Mouse (Mus musculus): Measurements from ENCODE around the gene Slc22a14. TPM values are rescaled to one million over a fixed set of nuclear protein-coding genes. Genes with fewer than 3 reads are reported as not detected.

Slc22a14 gene
- polyA plus RNA-seq, 1 experiment from 2014 or later: 0.16 TPM

- Histone ChIP-seq H3K27me3 (replicated peaks; ENCODE audit: control insufficient read depth, insufficient read depth, low read length) (no peaks in the 10 kb centered on the region), H3K36me3 (ENCODE audit: control insufficient read depth, insufficient read depth, low read length) (no peaks in the 10 kb centered on the region), H3K4me1 (ENCODE audit: control insufficient read depth, insufficient read depth, low read length) (no peaks in the 10 kb centered on the region), H3K4me3 (ENCODE audit: low read length) (no peak overlapping the region), H3K4me2 (ENCODE audit: low read depth, low read length) (no peak overlapping the region), H3K27ac (ENCODE audit: low read length) (no peak overlapping the region), H3K9me3 (ENCODE audit: control insufficient read depth, low read length) (no peaks in the 10 kb centered on the region), H3K9ac (ENCODE audit: low read depth, low read length) (no peak overlapping the region)
- ATAC-seq: peak; percentile 75
- WGBS: 33% methylated on average over 11 of the region's 11 CpGs
These were observed 173.0 kb downstream of the Slc22a14 start for GRCm38 (mm10) chr9:119192202-119192990.

GRCm38 (mm10) chr9:119181241-119181728, 184.1 kb downstream of the Slc22a14 start:
- Histone ChIP-seq H3K27me3 (replicated peaks; ENCODE audit: control insufficient read depth, insufficient read depth, low read length) (no peaks in the 10 kb centered on the region), H3K4me1 (ENCODE audit: control insufficient read depth, insufficient read depth, low read length) (no peaks in the 10 kb centered on the region), H3K36me3 (ENCODE audit: control insufficient read depth, insufficient read depth, low read length) (no peaks in the 10 kb centered on the region), H3K9me3 (ENCODE audit: control insufficient read depth, low read length) (no peaks in the 10 kb centered on the region), H3K9ac (ENCODE audit: low read depth, low read length) (no peak overlapping the region), H3K27ac (ENCODE audit: low read length) (no peak overlapping the region), H3K4me2 (ENCODE audit: low read depth, low read length) (no peak overlapping the region), H3K4me3 (ENCODE audit: low read length) (no peak overlapping the region)
- WGBS: 27% methylated on average over 3 of the region's 3 CpGs
- peak; percentile 63 for ATAC-seq

GRCm38 (mm10) chr9:119179292-119179691, 186.1 kb downstream of the Slc22a14 start:
- Histone ChIP-seq H3K27me3 (replicated peaks; ENCODE audit: control insufficient read depth, insufficient read depth, low read length) (no peaks in the 10 kb centered on the region), H3K27ac (ENCODE audit: low read length) (no peak overlapping the region), H3K4me1 (ENCODE audit: control insufficient read depth, insufficient read depth, low read length) (no peaks in the 10 kb centered on the region), H3K9me3 (ENCODE audit: control insufficient read depth, low read length) (no peaks in the 10 kb centered on the region), H3K4me3 (ENCODE audit: low read length) (no peak overlapping the region), H3K9ac (ENCODE audit: low read depth, low read length) (no peak overlapping the region), H3K36me3 (ENCODE audit: control insufficient read depth, insufficient read depth, low read length) (no peaks in the 10 kb centered on the region), H3K4me2 (ENCODE audit: low read depth, low read length) (no peak overlapping the region)
- 90% methylated on average over 11 of the region's 11 CpGs for WGBS
- ATAC-seq: no peak

- no peak for ATAC-seq
- H3K9ac ChIP-seq (ENCODE audit: low read depth, low read length): no peak overlapping the region
- no peaks in the 10 kb centered on the region for H3K36me3 ChIP-seq (ENCODE audit: control insufficient read depth, insufficient read depth, low read length)
- H3K27me3 ChIP-seq (replicated peaks; ENCODE audit: control insufficient read depth, insufficient read depth, low read length): no peaks in the 10 kb centered on the region
- H3K27ac ChIP-seq (ENCODE audit: low read length): no peak overlapping the region
- H3K4me2 ChIP-seq (ENCODE audit: low read depth, low read length): no peak overlapping the region
- H3K9me3 ChIP-seq (ENCODE audit: control insufficient read depth, low read length): no peaks in the 10 kb centered on the region
- WGBS: 88% methylated on average over 2 of the region's 2 CpGs
- H3K4me1 ChIP-seq (ENCODE audit: control insufficient read depth, insufficient read depth, low read length): no peaks in the 10 kb centered on the region
- no peak overlapping the region for H3K4me3 ChIP-seq (ENCODE audit: low read length)
These were observed 197.7 kb downstream of the Slc22a14 start for GRCm38 (mm10) chr9:119167608-119168007.

- peak; percentile 79 for ATAC-seq
- H3K27ac ChIP-seq (ENCODE audit: low read length): no peak overlapping the region
These were observed 199.8 kb downstream of the Slc22a14 start for GRCm38 (mm10) chr9:119165548-119165947.

GRCm38 (mm10) chr9:119164743-119165142, 200.6 kb downstream of the Slc22a14 start:
- Histone ChIP-seq H3K4me2 (ENCODE audit: low read depth, low read length) (no peak overlapping the region), H3K36me3 (ENCODE audit: control insufficient read depth, insufficient read depth, low read length) (no peaks in the 10 kb centered on the region), H3K27me3 (replicated peaks; ENCODE audit: control insufficient read depth, insufficient read depth, low read length) (no peaks in the 10 kb centered on the region), H3K4me3 (ENCODE audit: low read length) (no peak overlapping the region), H3K9me3 (ENCODE audit: control insufficient read depth, low read length) (no peaks in the 10 kb centered on the region), H3K27ac (ENCODE audit: low read length) (no peak overlapping the region), H3K4me1 (ENCODE audit: control insufficient read depth, insufficient read depth, low read length) (no peaks in the 10 kb centered on the region), H3K9ac (ENCODE audit: low read depth, low read length) (no peak overlapping the region)
- 86% methylated on average over 7 of the region's 7 CpGs for WGBS
- ATAC-seq: peak; percentile 52

More at GRCm38 (mm10) chr9:119165548-119165947, 199.8 kb downstream of the Slc22a14 start:
- H3K9ac ChIP-seq (ENCODE audit: low read depth, low read length): no peak overlapping the region
- H3K36me3 ChIP-seq (ENCODE audit: control insufficient read depth, insufficient read depth, low read length): no peaks in the 10 kb centered on the region
- no peak overlapping the region for H3K4me2 ChIP-seq (ENCODE audit: low read depth, low read length)
- H3K27me3 ChIP-seq (replicated peaks; ENCODE audit: control insufficient read depth, insufficient read depth, low read length): no peaks in the 10 kb centered on the region
- no peaks in the 10 kb centered on the region for H3K4me1 ChIP-seq (ENCODE audit: control insufficient read depth, insufficient read depth, low read length)
- no peaks in the 10 kb centered on the region for H3K9me3 ChIP-seq (ENCODE audit: control insufficient read depth, low read length)
- H3K4me3 ChIP-seq (ENCODE audit: low read length): no peak overlapping the region
- WGBS: 85% methylated on average over 6 of the region's 6 CpGs

GRCm38 (mm10) chr9:119160689-119161088, 204.7 kb downstream of the Slc22a14 start:
- H3K36me3 ChIP-seq (ENCODE audit: control insufficient read depth, insufficient read depth, low read length): no peaks in the 10 kb centered on the region
- H3K4me3 ChIP-seq (ENCODE audit: low read length): no peak overlapping the region
- H3K4me1 ChIP-seq (ENCODE audit: control insufficient read depth, insufficient read depth, low read length): no peaks in the 10 kb centered on the region
- no peak overlapping the region for H3K9ac ChIP-seq (ENCODE audit: low read depth, low read length)
- H3K27ac ChIP-seq (ENCODE audit: low read length): no peak overlapping the region
- ATAC-seq: no peak
- WGBS: 88% methylated on average over 3 of the region's 3 CpGs
- H3K4me2 ChIP-seq (ENCODE audit: low read depth, low read length): no peak overlapping the region
- H3K27me3 ChIP-seq (replicated peaks; ENCODE audit: control insufficient read depth, insufficient read depth, low read length): 0 out of 2 replicates have a peak, but pooled peaks cover 2% of the 10 kb centered on the region
- no peaks in the 10 kb centered on the region for H3K9me3 ChIP-seq (ENCODE audit: control insufficient read depth, low read length)

- H3K9ac ChIP-seq (ENCODE audit: low read depth, low read length): no peak within 1 kb of the TSS
- no peak for ATAC-seq
- H3K4me2 ChIP-seq (ENCODE audit: low read depth, low read length): no peak within 1 kb of the TSS
- 0 out of 2 replicates have a peak, but pooled peaks cover 2% of the 10 kb centered on the region for H3K27me3 ChIP-seq (replicated peaks; ENCODE audit: control insufficient read depth, insufficient read depth, low read length)
- no peaks in the 10 kb centered on the region for H3K9me3 ChIP-seq (ENCODE audit: control insufficient read depth, low read length)
- no peak within 1 kb of the TSS for H3K27ac ChIP-seq (ENCODE audit: low read length)
- no peaks in the 10 kb centered on the region for H3K36me3 ChIP-seq (ENCODE audit: control insufficient read depth, insufficient read depth, low read length)
- H3K4me1 ChIP-seq (ENCODE audit: control insufficient read depth, insufficient read depth, low read length): no peaks in the 10 kb centered on the region
- no peak within 1 kb of the TSS for H3K4me3 ChIP-seq (ENCODE audit: low read length)
- WGBS: 56% methylated on average over 4 of the region's 4 CpGs
These were observed 206.5 kb downstream of the Slc22a14 start, which contains the start of gene Gm47289 for GRCm38 (mm10) chr9:119158861-119159260. Gene Gm47289 (plus strand): TSS chr9:119159161.

GRCm38 (mm10) chr9:119156278-119157201, 208.8 kb downstream of the Slc22a14 start, which contains the start of gene Acaa1b:
Gene Acaa1b (minus strand): TSS chr9:119157093.
- H3K9ac ChIP-seq (ENCODE audit: low read depth, low read length): peak within 1 kb of the TSS; percentile 63
- H3K36me3 ChIP-seq (ENCODE audit: control insufficient read depth, insufficient read depth, low read length): no peaks in the 10 kb centered on the region
- peak within 1 kb of the TSS; percentile 59 for H3K4me3 ChIP-seq (ENCODE audit: low read length)
- H3K27me3 ChIP-seq (replicated peaks; ENCODE audit: control insufficient read depth, insufficient read depth, low read length): 0 out of 2 replicates have a peak, but pooled peaks cover 2% of the 10 kb centered on the region
- under 1% methylated on average over 65 of the region's 65 CpGs for WGBS
- H3K27ac ChIP-seq (ENCODE audit: low read length): no peak within 1 kb of the TSS
- H3K4me2 ChIP-seq (ENCODE audit: low read depth, low read length): peak within 1 kb of the TSS; percentile 81
- no peaks in the 10 kb centered on the region for H3K9me3 ChIP-seq (ENCODE audit: control insufficient read depth, low read length)
- peak; percentile 91 for ATAC-seq
- H3K4me1 ChIP-seq (ENCODE audit: control insufficient read depth, insufficient read depth, low read length): no peaks in the 10 kb centered on the region
